Mouse (Mus musculus) CD4-positive, CD25-positive, alpha-beta regulatory T cell (primary cell): ENCODE results near the gene A030003K21Rik. TPM values are rescaled to one million over a fixed set of nuclear protein-coding genes. Genes with fewer than 3 reads are reported as not detected.

Experiments
- polyA plus RNA-seq: library from polyadenylated mRNA; unstranded; fragments of 100-300 nt; shearing (Covaris generic); gene quantifications from one replicate; pipeline ENCODE4 v1.2.1, GENCODE M21; 2017

Gene A030003K21Rik
- not detected for polyA plus RNA-seq

DNA sequence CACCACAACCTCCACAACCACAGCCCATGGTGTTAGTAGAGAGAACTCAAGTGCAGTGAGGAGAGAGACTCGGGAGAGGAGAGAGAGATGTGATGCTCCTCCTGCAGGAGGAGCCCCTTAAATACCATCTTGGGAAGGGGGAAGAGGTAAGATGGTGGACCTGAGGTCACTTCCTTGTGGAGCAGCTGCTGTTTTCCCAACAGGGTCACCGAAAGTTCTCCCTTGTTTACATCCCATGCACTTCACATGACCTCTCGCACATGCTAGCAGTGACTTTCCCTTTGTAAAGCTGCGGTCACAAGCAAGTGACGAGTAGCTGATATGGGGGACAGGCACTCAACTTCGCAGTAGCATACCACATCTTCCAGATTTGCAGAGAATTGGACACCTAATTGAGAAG is at the start of gene A030003K21Rik:
Gene A030003K21Rik, minus strand, starts transcription at position 94 of the 400 bp plus-strand sequence.

GRCm38 (mm10) chr1:82959870-82960385 is 16.7 kb upstream of the A030003K21Rik start, which contains the start of gene Gm47955:
TSS of gene Gm47955 (plus strand) at chr1:82960286.

GRCm38 (mm10) chr1:82955913-82956312 is 12.7 kb upstream of the A030003K21Rik start, which contains the start of gene Gm7544:
TSS of gene Gm7544 (minus strand) at chr1:82956013.

DNA sequence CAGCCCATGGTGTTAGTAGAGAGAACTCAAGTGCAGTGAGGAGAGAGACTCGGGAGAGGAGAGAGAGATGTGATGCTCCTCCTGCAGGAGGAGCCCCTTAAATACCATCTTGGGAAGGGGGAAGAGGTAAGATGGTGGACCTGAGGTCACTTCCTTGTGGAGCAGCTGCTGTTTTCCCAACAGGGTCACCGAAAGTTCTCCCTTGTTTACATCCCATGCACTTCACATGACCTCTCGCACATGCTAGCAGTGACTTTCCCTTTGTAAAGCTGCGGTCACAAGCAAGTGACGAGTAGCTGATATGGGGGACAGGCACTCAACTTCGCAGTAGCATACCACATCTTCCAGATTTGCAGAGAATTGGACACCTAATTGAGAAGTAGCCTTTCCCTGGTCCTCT is 11.9 kb downstream of the A030003K21Rik start, which contains the start of gene Gm6217:
Gene Gm6217, minus strand, starts transcription at position 74 of the 400 bp plus-strand sequence.

DNA sequence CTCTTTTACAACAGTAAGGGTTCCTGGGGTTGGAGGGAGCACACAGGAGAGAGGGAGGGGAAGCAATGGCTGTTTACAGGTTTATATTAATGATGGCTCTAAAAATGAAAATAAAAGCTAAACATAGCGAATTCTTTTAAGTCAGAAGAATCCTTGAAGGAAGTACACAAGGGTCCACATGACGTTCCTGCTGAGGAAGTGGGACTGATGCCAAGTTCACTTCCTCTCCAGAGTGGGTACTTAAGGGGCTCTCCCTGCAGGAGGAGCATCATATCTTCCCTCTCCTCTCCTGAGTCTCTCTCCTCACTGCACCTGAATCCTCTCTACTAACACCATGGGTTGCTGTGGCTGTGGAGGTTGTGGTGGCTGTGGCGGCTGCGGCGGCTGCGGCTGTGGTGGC is 18.5 kb downstream of the A030003K21Rik start, which contains the start of gene A030014E15Rik:
Gene A030014E15Rik, plus strand, starts transcription at position 268 of the 400 bp plus-strand sequence.

DNA sequence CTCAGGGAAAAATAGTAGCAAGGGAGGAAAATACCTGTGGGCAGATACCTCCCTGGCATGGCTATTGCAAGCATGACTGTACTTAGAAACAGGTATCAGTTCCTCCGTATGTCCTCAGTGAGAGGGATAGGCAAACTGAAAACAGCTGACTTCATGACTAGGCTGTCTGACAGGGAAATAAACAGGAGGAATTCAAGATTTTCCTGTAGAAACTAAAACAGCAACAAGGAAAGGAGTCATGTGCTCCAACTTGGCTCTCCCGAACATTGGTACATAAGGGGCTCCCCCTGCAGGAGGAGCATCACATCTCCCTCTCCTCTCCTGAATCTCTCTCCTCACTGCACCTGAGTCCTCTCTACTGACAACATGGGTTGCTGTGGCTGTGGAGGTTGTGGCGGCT is 30.2 kb downstream of the A030003K21Rik start, which contains the start of gene A030005L19Rik:
Gene A030005L19Rik, plus strand, starts transcription at position 301 of the 400 bp plus-strand sequence.

Other genes with a start within 250 kb of the A030003K21Rik start
- 198 TPM for gene Mff, start 218.5 kb downstream of the A030003K21Rik start, polyA plus RNA-seq
- 0.19 TPM for gene Tm4sf20, start 174.9 kb downstream of the A030003K21Rik start, polyA plus RNA-seq
- not detected for gene Gm47791, start 172.1 kb downstream of the A030003K21Rik start, polyA plus RNA-seq
- gene Agfg1, start 103.9 kb downstream of the A030003K21Rik start, polyA plus RNA-seq: 204 TPM
- gene A030005L19Rik, start 30.1 kb downstream of the A030003K21Rik start, polyA plus RNA-seq: 0.23 TPM
- gene A030014E15Rik, start 18.5 kb downstream of the A030003K21Rik start, polyA plus RNA-seq: not detected
- not detected for gene Gm6217, start 12.0 kb downstream of the A030003K21Rik start, polyA plus RNA-seq
- gene Gm7544, start 12.6 kb upstream of the A030003K21Rik start, polyA plus RNA-seq: 0.22 TPM
- gene Gm47955, start 16.9 kb upstream of the A030003K21Rik start, polyA plus RNA-seq: not detected
- not detected for gene Gm47959, start 57.2 kb upstream of the A030003K21Rik start, polyA plus RNA-seq
- not detected for gene Slc19a3, start 95.1 kb upstream of the A030003K21Rik start, polyA plus RNA-seq
- gene Krtap28-10, start 99.1 kb upstream of the A030003K21Rik start, polyA plus RNA-seq: not detected
- not detected for gene Gm47969, start 101.5 kb upstream of the A030003K21Rik start, polyA plus RNA-seq
- not detected for gene A030005K14Rik, start 116.0 kb upstream of the A030003K21Rik start, polyA plus RNA-seq
- gene Krtap28-13, start 117.5 kb upstream of the A030003K21Rik start, polyA plus RNA-seq: not detected
- 2.3 TPM for gene Ccl20, start 173.4 kb upstream of the A030003K21Rik start, polyA plus RNA-seq
- gene Daw1, start 216.4 kb upstream of the A030003K21Rik start, polyA plus RNA-seq: 0.13 TPM